Mouse (Mus musculus): ENCODE results near the gene Krt27.

DNA sequence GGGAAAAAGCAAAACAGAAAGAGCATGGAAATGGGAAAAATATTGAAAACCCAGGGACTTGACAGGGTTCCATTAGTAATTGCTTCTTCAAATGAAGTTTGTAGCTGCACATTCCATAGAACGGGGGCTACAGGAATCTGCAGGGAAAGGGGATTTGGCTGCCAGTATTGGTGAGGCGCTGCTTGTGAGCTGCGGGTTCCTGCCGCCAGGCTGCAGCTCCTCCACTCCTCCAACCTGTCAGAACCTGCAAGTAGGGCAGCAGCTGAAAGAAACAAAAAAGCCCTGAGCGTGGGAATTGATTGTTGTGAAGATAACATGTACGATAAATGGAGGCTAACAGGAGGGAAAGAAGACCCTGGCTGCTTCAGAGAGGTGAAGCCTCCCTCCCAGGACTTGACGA lies 40.0 kb upstream of the Krt27 start:
- TF ChIP-seq CTCF (IDR thresholded peaks at IDR 0.05), result no peak
- no peak for TF ChIP-seq POLR2A (IDR thresholded peaks at IDR 0.05; ENCODE audit: insufficient read depth, low read depth, low read length)
- TF ChIP-seq EP300 (IDR thresholded peaks at IDR 0.05; ENCODE audit: insufficient read depth, low read depth, low read length), result no peak
